Mouse (Mus musculus) kidney, postnatal 36 days (tissue): Measurements from ENCODE around the gene 7420426K07Rik.

Experiments
- DNase-seq, 2 experiments: peaks; one replicate each; pipeline ENCODE4 v3.0.0; 2021 to 2022; ENCODE audit warnings: mixed read lengths in 2 of 2

Gene 7420426K07Rik

GRCm38 (mm10) chr9:98902819-98903218 is at the start of gene 7420426K07Rik:
Gene 7420426K07Rik, plus strand, starts transcription at chr9:98903119.
- DNase-seq, result no peak

GRCm38 (mm10) chr9:98856210-98856609 is 46.7 kb upstream of the 7420426K07Rik start, which contains the start of gene Prr23a2:
Gene Prr23a2, plus strand, starts transcription at chr9:98856494.
- no peak for DNase-seq

- DNase-seq, result peak in 1 of 2 experiments; percentile 16
These were observed 39.5 kb upstream of the 7420426K07Rik start for GRCm38 (mm10) chr9:98863463-98863862.

GRCm38 (mm10) chr9:98864571-98864970 is 38.3 kb upstream of the 7420426K07Rik start, which contains the start of gene Prr23a3:
Gene Prr23a3, plus strand, starts transcription at chr9:98864767.
- DNase-seq, result no peak

GRCm38 (mm10) chr9:98901486-98901885 is 1.4 kb upstream of the 7420426K07Rik start:
- DNase-seq, result no peak

GRCm38 (mm10) chr9:98920629-98921523 is 18.0 kb downstream of the 7420426K07Rik start:
- DNase-seq, result no peak

- DNase-seq, result no peak
These were observed 20.2 kb downstream of the 7420426K07Rik start for GRCm38 (mm10) chr9:98923119-98923518.

- no peak for DNase-seq
These were observed 21.3 kb downstream of the 7420426K07Rik start for GRCm38 (mm10) chr9:98924183-98924582.

- peak in 1 of 2 experiments; percentile 14 for DNase-seq
These were observed 26.6 kb downstream of the 7420426K07Rik start for GRCm38 (mm10) chr9:98929496-98929895.

GRCm38 (mm10) chr9:98932931-98933330 is 30.0 kb downstream of the 7420426K07Rik start:
- no peak for DNase-seq

- DNase-seq, result no peak
These were observed 32.4 kb downstream of the 7420426K07Rik start for GRCm38 (mm10) chr9:98935190-98935909.

- peak in 1 of 2 experiments; percentile 53 for DNase-seq
These were observed 36.4 kb downstream of the 7420426K07Rik start for GRCm38 (mm10) chr9:98939290-98939689.

- DNase-seq, result no peak
These were observed 49.5 kb downstream of the 7420426K07Rik start for GRCm38 (mm10) chr9:98952171-98953050.

- no peak for DNase-seq
These were observed 50.4 kb downstream of the 7420426K07Rik start for GRCm38 (mm10) chr9:98953291-98953690.

GRCm38 (mm10) chr9:98953830-98954229 is 50.9 kb downstream of the 7420426K07Rik start:
- no peak for DNase-seq
